Mouse (Mus musculus) embryonic stem cell, embryonic (primary cell): ENCODE measurements at regions not wholly inside any gene's neighbourhood (a gene's known extent, or its start where the extent isn't known, plus 50 kb on each side); places are given as distances from the start of the nearest gene placed in this dataset.

ENCODE experiments used
- CTCF ChIA-PET, 4 experiments: fragments of 300-600 bp in 2 of 4; fragments of 350-600 bp in 2 of 4; sonication (Branson Sonifier 250); formaldehyde crosslinking; loops; one replicate each; lab custom pipeline; 2022; ENCODE audit warnings: inconsistent platforms in 2 of 4; lab: Charles Lee
- POLR2A ChIA-PET, 4 experiments: fragments of 300-600 bp in 2 of 4; fragments of 350-600 bp in 2 of 4; sonication (Branson Sonifier 250); formaldehyde crosslinking; loops; one replicate each; lab custom pipeline; 2022; ENCODE audit warnings: antibody characterized with exemption in 4 of 4, inconsistent platforms in 1 of 4; lab: Charles Lee

DNA sequence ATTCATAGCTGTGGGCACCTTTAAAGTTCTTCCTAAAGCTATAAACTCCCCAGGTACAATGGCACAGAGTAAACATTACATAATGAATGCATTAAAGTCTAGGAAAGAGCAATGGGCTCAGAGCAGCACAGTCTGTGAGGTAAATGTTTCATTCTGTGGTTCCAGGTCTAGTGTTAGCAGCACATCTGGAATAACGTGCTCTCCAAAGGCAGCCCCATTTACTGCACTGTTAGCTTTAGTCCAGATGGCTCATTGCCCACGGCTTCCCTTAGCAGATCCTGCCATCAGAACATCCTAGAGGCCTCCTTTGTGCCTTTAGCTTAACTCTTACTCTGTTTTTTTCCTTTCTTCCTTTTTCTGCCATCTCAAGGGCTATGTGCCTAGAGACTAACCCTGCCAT, 87.7 kb upstream of the Tspan7 start:
- CTCF ChIA-PET, result interaction anchor here in 1 of 4 experiments (0.7 kb wide), 1 partner anchor 41 kb away, joined by 4 read pairs; no protein-coding TSS in a partner anchor
- POLR2A ChIA-PET, result no interaction called here

DNA sequence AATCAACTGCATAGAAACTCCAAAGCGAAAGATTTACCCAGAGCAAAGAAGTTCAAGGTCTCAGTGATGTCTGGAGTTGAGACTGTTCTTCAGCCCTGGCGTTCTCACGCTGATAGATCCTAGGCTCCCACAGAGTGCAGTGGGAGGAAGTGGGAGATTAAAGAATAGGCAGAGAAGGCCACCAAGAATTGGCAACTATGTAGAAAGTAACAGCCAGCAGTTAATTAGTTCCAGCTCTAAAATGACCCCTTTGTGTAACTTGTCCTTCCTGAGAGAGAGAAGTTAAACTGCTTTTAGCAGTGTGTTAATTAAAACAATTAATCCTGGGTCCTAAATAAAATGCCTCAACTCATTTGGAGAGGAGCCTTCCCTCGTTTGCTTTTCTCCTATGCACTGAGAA, 73.7 kb upstream of the Tspan7 start:
- ChIA-PET CTCF (no interaction called here), POLR2A (no interaction called here)

DNA sequence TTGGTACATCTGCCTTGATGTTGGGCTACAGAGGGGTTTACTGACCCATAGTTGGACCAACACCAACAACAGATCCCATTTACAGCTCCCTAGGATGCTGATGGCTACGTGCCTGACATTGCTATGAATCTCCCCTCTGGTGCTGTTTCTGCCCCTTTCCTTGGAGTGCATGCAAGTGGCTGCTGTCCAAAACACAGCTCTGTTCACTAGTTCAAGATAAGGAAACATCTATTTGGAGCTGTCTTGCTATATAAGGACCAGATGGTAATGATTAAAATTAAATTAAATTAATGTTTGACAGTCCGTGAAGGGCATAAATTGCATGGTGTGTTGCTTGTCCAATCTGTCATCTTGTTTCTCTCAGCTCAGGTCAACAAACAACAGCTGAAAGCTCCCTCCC, 62.5 kb upstream of the Tspan7 start:
- POLR2A ChIA-PET, result no interaction called here
- CTCF ChIA-PET, result no interaction called here
